Mouse (Mus musculus): ENCODE measurements around the gene Mrpl55. TPM values are rescaled to one million over a fixed set of nuclear protein-coding genes. Genes with fewer than 3 reads are reported as not detected.
"Not testable (repeated sequence)": the region's sequence is repeated elsewhere in the genome, so short reads cannot be mapped to it uniquely, and the experiment has no call there.

Gene Mrpl55
- total and polyA plus RNA-seq, 3 experiments, result 68.5 to 75.5 TPM; not detected in 1

GRCm38 (mm10) chr11:59211561-59211960, 9.3 kb downstream of the Mrpl55 start:
- H3K27me3 ChIP-seq (ENCODE audit: control insufficient read depth in 1 of 2, insufficient read depth in 2 of 2, low read length in 2 of 2); H3K9ac ChIP-seq (ENCODE audit: control insufficient read depth, low read depth, low read length, poor library complexity, severe bottlenecking); H3K27ac ChIP-seq (ENCODE audit: control insufficient read depth, low read depth, low read length); H3K4me3 ChIP-seq (ENCODE audit: control insufficient read depth in 1 of 2, insufficient read depth in 1 of 2, low read depth in 2 of 2, low read length in 2 of 2); H3K9me3 ChIP-seq (replicated peaks; ENCODE audit: insufficient read depth, low read length); DNase-seq (ENCODE audit: low read depth, low spot score): not testable (repeated sequence)
- Histone ChIP-seq H3K79me2 (ENCODE audit: control insufficient read depth, insufficient read depth, low read length, poor library complexity) (peaks cover 44% of the 10 kb centered on the region), H3K36me3 (ENCODE audit: control insufficient read depth in 1 of 2, insufficient read depth in 2 of 2, low read length in 2 of 2) (peaks cover 31 to 50% of the 10 kb centered on the region in 2 experiments), H3K4me1 (ENCODE audit: control insufficient read depth in 1 of 2, insufficient read depth in 2 of 2, low read length in 2 of 2) (peaks cover 9 to 23% of the 10 kb centered on the region in 2 experiments)
- TF ChIP-seq ZMIZ1 (IDR thresholded peaks at IDR 0.05; ENCODE audit: low read depth, low read length), result 0 out of 2 replicates have a peak, but pooled peaks have one; percentile 40

- peak in 1 of 2 experiments; percentile 25; a peak in 1 of 4 replicates for TF ChIP-seq EP300 (IDR thresholded peaks at IDR 0.05; ENCODE audit: low read depth in 1 of 2, low read length in 2 of 2)
- TF ChIP-seq MAX (IDR thresholded peaks at IDR 0.05; ENCODE audit: low read length), result 0 out of 2 replicates have a peak, but pooled peaks have one; percentile 14
- TF ChIP-seq POLR2A (IDR thresholded peaks at IDR 0.05; ENCODE audit: control insufficient read depth in 1 of 2, insufficient read depth in 1 of 2, low read depth in 1 of 2, low read length in 2 of 2, poor library complexity in 1 of 2), result peak in 1 of 2 experiments; percentile 32; a peak in 1 of 4 replicates
- TF ChIP-seq POLR2AphosphoS2 (IDR thresholded peaks at IDR 0.05; ENCODE audit: low read length), result 0 out of 2 replicates have a peak, but pooled peaks have one; percentile 17
- TF ChIP-seq HCFC1 (IDR thresholded peaks at IDR 0.05; ENCODE audit: low read depth, low read length), result peak; percentile 46; the same call in 1 of the 2 replicates
- peak; percentile 54; the same call in 1 of the 2 replicates for TF ChIP-seq SIN3A (IDR thresholded peaks at IDR 0.05; ENCODE audit: low read length)
- DNase-seq (ENCODE audit: low read depth, low spot score), result peak; percentile 84
- not testable (repeated sequence) for H3K9me3 ChIP-seq (replicated peaks; ENCODE audit: insufficient read depth, low read length); H3K27ac ChIP-seq (ENCODE audit: control insufficient read depth, low read depth, low read length); H3K4me3 ChIP-seq (ENCODE audit: control insufficient read depth in 1 of 2, insufficient read depth in 1 of 2, low read depth in 2 of 2, low read length in 2 of 2); H3K9ac ChIP-seq (ENCODE audit: control insufficient read depth, low read depth, low read length, poor library complexity, severe bottlenecking); H3K27me3 ChIP-seq (ENCODE audit: control insufficient read depth in 1 of 2, insufficient read depth in 2 of 2, low read length in 2 of 2)
- Histone ChIP-seq H3K4me1 (ENCODE audit: control insufficient read depth in 1 of 2, insufficient read depth in 2 of 2, low read length in 2 of 2) (peaks cover 16 to 25% of the 10 kb centered on the region in 2 experiments), H3K36me3 (ENCODE audit: control insufficient read depth in 1 of 2, insufficient read depth in 2 of 2, low read length in 2 of 2) (peaks cover 32 to 56% of the 10 kb centered on the region in 2 experiments), H3K79me2 (ENCODE audit: control insufficient read depth, insufficient read depth, low read length, poor library complexity) (peaks cover 51% of the 10 kb centered on the region)
Measured at GRCm38 (mm10) chr11:59212320-59212719, 10.0 kb downstream of the Mrpl55 start.

GRCm38 (mm10) chr11:59212892-59213494, 10.7 kb downstream of the Mrpl55 start:
- no peaks in the 10 kb centered on the region for H3K27me3 ChIP-seq (ENCODE audit: control insufficient read depth in 1 of 2, insufficient read depth in 2 of 2, low read length in 2 of 2)
- no peak overlapping the region for H3K27ac ChIP-seq (ENCODE audit: control insufficient read depth, low read depth, low read length)
- no peak for DNase-seq (ENCODE audit: low read depth, low spot score)
- peaks cover 20 to 29% of the 10 kb centered on the region in 2 experiments for H3K4me1 ChIP-seq (ENCODE audit: control insufficient read depth in 1 of 2, insufficient read depth in 2 of 2, low read length in 2 of 2)
- 0 out of 4 replicates have a peak, but pooled peaks of 1 of the 2 experiments have one; percentile 12 for TF ChIP-seq POLR2A (IDR thresholded peaks at IDR 0.05; ENCODE audit: control insufficient read depth in 1 of 2, insufficient read depth in 1 of 2, low read depth in 1 of 2, low read length in 2 of 2, poor library complexity in 1 of 2)
- no peak for TF ChIP-seq JUND (IDR thresholded peaks at IDR 0.05; ENCODE audit: low read depth, low read length)
- no peak for TF ChIP-seq ZNF384 (IDR thresholded peaks at IDR 0.05; ENCODE audit: low read depth, low read length)
- TF ChIP-seq TCF12 (IDR thresholded peaks at IDR 0.05; ENCODE audit: low read depth, low read length), result no peak
- no peak for TF ChIP-seq RCOR1 (IDR thresholded peaks at IDR 0.05; ENCODE audit: low read depth, low read length)
- TF ChIP-seq KAT2A (conservative IDR thresholded peaks at IDR 0.05; ENCODE audit: low read depth, low read length), result no peak
- no peak for TF ChIP-seq SIN3A (IDR thresholded peaks at IDR 0.05; ENCODE audit: low read length)
- no peak for TF ChIP-seq CTCF (IDR thresholded peaks at IDR 0.05 in 2 of 3, conservative IDR thresholded peaks at IDR 0.05 in 1 of 3; ENCODE audit: control insufficient read depth in 1 of 3, insufficient read depth in 1 of 3, low read depth in 2 of 3, low read length in 3 of 3, poor library complexity in 1 of 3, severe bottlenecking in 1 of 3)
- no peak for TF ChIP-seq ZMIZ1 (IDR thresholded peaks at IDR 0.05; ENCODE audit: low read depth, low read length)
- TF ChIP-seq POLR2AphosphoS2 (IDR thresholded peaks at IDR 0.05; ENCODE audit: low read length), result 0 out of 2 replicates have a peak, but pooled peaks have one; percentile 7
- TF ChIP-seq E2F4 (IDR thresholded peaks at IDR 0.05; ENCODE audit: borderline replicate concordance, low read depth, low read length), result no peak
- no peak for TF ChIP-seq TBP (IDR thresholded peaks at IDR 0.05; ENCODE audit: low read depth, low read length)
- H3K9me3 ChIP-seq (replicated peaks; ENCODE audit: insufficient read depth, low read length), result no peaks in the 10 kb centered on the region
- no peak overlapping the region for H3K9ac ChIP-seq (ENCODE audit: control insufficient read depth, low read depth, low read length, poor library complexity, severe bottlenecking)
- no peak overlapping the region for H3K4me3 ChIP-seq (ENCODE audit: control insufficient read depth in 1 of 2, insufficient read depth in 1 of 2, low read depth in 2 of 2, low read length in 2 of 2)
- peaks cover 35 to 62% of the 10 kb centered on the region in 2 experiments for H3K36me3 ChIP-seq (ENCODE audit: control insufficient read depth in 1 of 2, insufficient read depth in 2 of 2, low read length in 2 of 2)
- H3K79me2 ChIP-seq (ENCODE audit: control insufficient read depth, insufficient read depth, low read length, poor library complexity), result peaks cover 58% of the 10 kb centered on the region
